Mouse (Mus musculus): ENCODE data around the gene Gm379. TPM values are rescaled to one million over a fixed set of nuclear protein-coding genes. Genes with fewer than 3 reads are reported as not detected.

Gene Gm379
- total RNA-seq (2021): not detected
- long read RNA-seq, experiment 1: 0 reads
- long read RNA-seq, experiment 2: 0 reads

DNA sequence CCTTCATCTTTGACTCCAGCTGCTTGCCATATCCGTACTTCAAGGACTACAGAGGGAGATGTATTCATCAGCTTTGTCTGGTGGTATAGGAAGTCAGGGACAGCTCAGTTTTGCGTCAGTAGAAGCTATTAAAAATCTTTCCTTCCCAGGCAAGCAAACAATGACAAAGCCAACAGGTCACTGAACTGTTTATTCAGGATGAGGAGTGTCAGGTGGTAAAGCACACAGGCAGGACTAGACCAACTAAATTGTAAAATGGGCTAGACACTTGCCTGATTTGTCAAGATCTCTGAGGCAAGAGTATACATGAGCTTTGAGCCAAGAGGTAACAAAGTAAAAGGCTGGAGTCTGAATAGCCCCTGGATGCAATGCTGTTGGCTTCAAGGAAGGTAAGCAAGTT, at the start of gene Gm379:
Gm379 (minus strand) TSS at position 7 of the 400 bp plus-strand sequence.
- DNase-seq (ENCODE audit: low spot score in 2 of 2): no peak

DNA sequence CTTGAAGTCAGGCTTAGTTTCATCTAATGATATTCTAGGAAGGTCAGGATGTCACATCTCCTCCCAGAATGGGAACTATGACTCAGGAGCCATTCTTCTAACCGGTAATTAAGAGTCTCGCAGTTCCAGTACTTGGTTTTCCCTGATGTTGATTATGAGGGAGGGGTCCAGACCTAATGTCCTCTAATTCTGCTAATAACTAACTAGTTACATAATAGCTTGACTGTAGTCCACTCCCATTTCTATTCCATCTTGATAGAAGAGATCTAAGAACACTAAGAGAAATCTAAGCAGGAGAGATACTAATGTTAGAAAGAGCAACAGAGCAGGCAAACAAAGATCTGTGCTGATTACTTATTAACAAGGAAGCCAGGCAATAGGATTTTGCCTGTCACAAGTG, 39.6 kb upstream of the Gm379 start:
- no peak for DNase-seq (ENCODE audit: low spot score in 2 of 2)

DNA sequence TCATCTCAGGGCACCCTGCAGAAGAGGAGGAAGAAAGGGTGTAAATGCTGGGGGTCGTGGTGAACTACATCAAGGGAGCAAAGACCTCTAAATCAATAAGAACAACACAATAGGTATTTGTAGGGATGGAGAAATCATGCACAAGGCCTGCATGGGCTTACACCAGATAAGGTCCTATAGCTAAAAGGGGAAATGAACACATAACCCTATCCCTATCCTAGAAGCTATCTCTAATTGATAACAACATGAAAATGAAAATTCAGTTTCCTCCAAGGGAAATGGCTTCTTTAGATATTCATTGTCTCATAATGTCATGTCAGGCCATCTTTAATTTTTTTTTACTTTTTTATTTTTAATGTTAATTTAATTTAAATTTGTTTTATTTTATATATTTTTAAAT, 4.2 kb upstream of the Gm379 start:
- DNase-seq (ENCODE audit: low spot score in 2 of 2): no peak

DNA sequence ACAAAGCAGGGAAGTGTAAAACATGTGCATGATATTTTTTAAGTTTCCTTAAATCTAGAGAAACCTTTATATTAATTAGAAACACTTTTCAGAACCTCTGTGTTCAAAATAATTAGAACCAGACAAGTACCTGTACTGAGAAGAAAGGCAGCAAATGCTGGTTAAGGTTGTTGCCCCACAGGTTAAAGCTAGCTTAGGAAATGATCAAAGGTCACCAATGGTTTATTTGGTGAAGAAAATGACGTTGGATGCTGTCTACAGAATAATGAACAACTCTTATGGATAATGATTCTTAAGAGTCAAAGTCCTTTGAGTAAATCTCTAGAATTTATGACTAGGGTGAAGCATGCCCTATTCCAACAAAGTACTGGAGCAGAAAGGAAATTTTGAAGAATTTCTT, 42.7 kb downstream of the Gm379 start:
- DNase-seq (ENCODE audit: low spot score in 2 of 2): no peak

DNA sequence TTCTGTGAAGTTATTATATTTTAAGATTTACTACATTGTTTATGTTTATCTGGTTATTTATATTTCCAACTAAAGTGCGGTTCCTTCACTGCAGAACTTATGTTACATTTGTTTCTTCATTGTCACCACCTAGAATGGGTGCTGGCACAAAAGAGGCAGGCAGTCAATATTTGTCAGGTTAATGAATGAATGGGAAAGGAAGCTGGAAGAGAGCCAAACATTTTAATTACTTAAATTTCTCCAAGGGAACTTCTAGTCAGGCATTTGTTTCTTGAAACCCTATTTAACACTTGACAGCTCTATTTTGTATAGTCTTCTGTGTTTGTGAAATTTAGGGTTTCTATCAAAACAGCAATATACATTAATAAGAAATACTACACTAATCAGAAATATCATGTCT, 43.8 kb downstream of the Gm379 start:
- DNase-seq (ENCODE audit: low spot score in 2 of 2): no peak

Other genes with a start within 250 kb of the Gm379 start
- 1 to 10 TPM; 8.2 to 8.3 TPM for gene Brwd3, start 169.5 kb upstream of the Gm379 start, total RNA-seq (2021)

Data from gastrocnemius, postnatal 4 days (tissue).